In genomic region chr6:14197107-14197506, GRCm38 (mm10) we compare ENCODE assay signal across 20 mouse cellular contexts.
DNase-seq lines count a peak whose midpoint lies in the region; ATAC-seq lines count a peak whose summit lies in the region.
"Had no signal": no experiment of that assay in that cellular context is flagged by ENCODE, and none has a peak within 500 bp of the region (broad histone marks: within the 10 kb centered on the region; RNA-seq: fewer than 3 reads in every experiment).

No protein-coding gene starts in this region.

- no peak overlapping the region for H3K4me3 ChIP-seq in heart, embryonic 11.5 days (ENCODE audit: low read depth, low read length)
- H3K4me3 ChIP-seq: embryonic facial prominence, embryonic 12.5 days; forebrain, embryonic 12.5 days; heart, embryonic 15.5 days; hindbrain, embryonic 10.5 days; intestine, embryonic 15.5 days had no signal

- ATAC-seq in heart, embryonic 11.5 days (replicated peaks; ENCODE audit: insufficient number of reproducible peaks, low FRiP score, low TSS enrichment): no peak
- ATAC-seq: forebrain, embryonic 16.5 days; intestine, embryonic 15.5 days had no signal

- peak; percentile 83 for DNase-seq in adrenal gland, adult (ENCODE audit: inconsistent age in 2 of 2, low spot score in 1 of 2)
- no peak for DNase-seq in adrenal gland, postnatal 4 days (ENCODE audit: low spot score in 2 of 2)
- DNase-seq in heart, adult 8-10 months (ENCODE audit: low spot score): peak; percentile 14
- DNase-seq in 3T3-L1 (ENCODE audit: low read depth, low spot score): peak; percentile 7
- DNase-seq in adrenal gland, postnatal 10 days: peak; percentile 28
- no peak for DNase-seq in embryo, embryonic 11 days
- no peak for DNase-seq in right cerebral cortex, adult 2 months (ENCODE audit: low spot score in 2 of 2)
- DNase-seq: cerebellum, adult 11-12 months; cerebellum, adult 9-11 months; gastrocnemius, postnatal 10 days; heart, postnatal 14 days; kidney, adult 18-20 months had no signal

- no peak overlapping the region for H3K9ac ChIP-seq in heart, embryonic 11.5 days (ENCODE audit: low read depth, low read length)
- H3K9ac ChIP-seq: embryonic facial prominence, embryonic 12.5 days; forebrain, embryonic 12.5 days; heart, embryonic 15.5 days; hindbrain, embryonic 14.5 days; intestine, embryonic 15.5 days had no signal

- 53% methylated on average over 3 of the region's 3 CpGs for WGBS in heart, embryonic 11.5 days (ENCODE audit: insufficient replicate concordance)

- H3K27ac ChIP-seq in heart, embryonic 11.5 days (ENCODE audit: low read depth, low read length): no peak overlapping the region
- H3K27ac ChIP-seq: embryonic facial prominence, embryonic 12.5 days; forebrain, embryonic 12.5 days; heart, embryonic 15.5 days; hindbrain, embryonic 10.5 days; hindbrain, embryonic 14.5 days; intestine, embryonic 15.5 days had no signal

- no peaks in the 10 kb centered on the region for H3K27me3 ChIP-seq in heart, embryonic 11.5 days (ENCODE audit: control insufficient read depth, insufficient read depth, low read length)
- H3K27me3 ChIP-seq: embryonic facial prominence, embryonic 12.5 days; forebrain, embryonic 12.5 days; heart, embryonic 15.5 days; intestine, embryonic 15.5 days had no signal

- H3K9me3 ChIP-seq in heart, embryonic 11.5 days (replicated peaks; ENCODE audit: control insufficient read depth, low read length): no peaks in the 10 kb centered on the region
- H3K9me3 ChIP-seq: embryonic facial prominence, embryonic 12.5 days; forebrain, embryonic 12.5 days; heart, embryonic 15.5 days; hindbrain, embryonic 10.5 days; intestine, embryonic 15.5 days had no signal

- H3K4me2 ChIP-seq in heart, embryonic 11.5 days: no peak overlapping the region
- H3K4me2 ChIP-seq: embryonic facial prominence, embryonic 12.5 days; forebrain, embryonic 12.5 days; heart, embryonic 15.5 days; hindbrain, embryonic 14.5 days; intestine, embryonic 15.5 days had no signal

- H3K4me1 ChIP-seq in heart, embryonic 11.5 days (ENCODE audit: control insufficient read depth, insufficient read depth, low read length): no peaks in the 10 kb centered on the region
- H3K4me1 ChIP-seq: embryonic facial prominence, embryonic 12.5 days; forebrain, embryonic 12.5 days; heart, embryonic 15.5 days; hindbrain, embryonic 10.5 days; intestine, embryonic 15.5 days had no signal

- H3K36me3 ChIP-seq in heart, embryonic 11.5 days (ENCODE audit: control insufficient read depth, insufficient read depth, low read length): no peaks in the 10 kb centered on the region
- H3K36me3 ChIP-seq: embryonic facial prominence, embryonic 12.5 days; forebrain, embryonic 12.5 days; heart, embryonic 15.5 days; hindbrain, embryonic 10.5 days; intestine, embryonic 15.5 days had no signal

Comparison
In these comparisons a context has a peak if more than half of its experiments do, and no peak if none do; other contexts are left out.
1. DNase-seq: peak in adrenal gland, adult (2 of 2), heart, adult 8-10 months (single experiment), 3T3-L1 (single experiment) and adrenal gland, postnatal 10 days (single experiment); none in adrenal gland, postnatal 4 days (0 of 2), embryo, embryonic 11 days (single experiment) and right cerebral cortex, adult 2 months (0 of 2).